Mouse (Mus musculus) kidney, adult 2 months (tissue): ENCODE results near the gene Tdpoz4. TPM values are rescaled to one million over a fixed set of nuclear protein-coding genes. Genes with fewer than 3 reads are reported as not detected.
"Not testable (repeated sequence)": the region's sequence is repeated elsewhere in the genome, so short reads cannot be mapped to it uniquely, and the experiment has no call there.

Experiments
- DNase-seq: peaks from one replicate; pipeline ENCODE4 v3.0.0; 2021
- H3K27ac ChIP-seq: fragments of 200-500 bp; 2 replicates; pipeline ENCODE4 v1.5.1; 2012; ENCODE audit warnings: low read depth, low read length, control low read depth, inconsistent platforms; ENCODE audit not compliant: insufficient read depth
- H3K27me3 ChIP-seq: fragments of 200-500 bp; replicated peaks from 2 replicates; pipeline ENCODE4 v1.6.1; 2012; ENCODE audit warnings: mild to moderate bottlenecking, moderate library complexity, low read length, inconsistent platforms; ENCODE audit not compliant: control insufficient read depth, insufficient read depth
- H3K36me3 ChIP-seq: fragments of 200-500 bp; 2 replicates; pipeline ENCODE4 v1.6.1; 2012; ENCODE audit warnings: mild to moderate bottlenecking, moderate library complexity, low read length, inconsistent platforms; ENCODE audit not compliant: control insufficient read depth, insufficient read depth
- H3K4me1 ChIP-seq: fragments of 200-500 bp; 2 replicates; pipeline ENCODE4 v1.6.1; 2011; ENCODE audit warnings: low read length; ENCODE audit not compliant: control insufficient read depth, insufficient read depth
- H3K4me3 ChIP-seq: fragments of 200-500 bp; 2 replicates; pipeline ENCODE4 v1.5.1; 2011; ENCODE audit warnings: mild to moderate bottlenecking, low read depth, low read length, control low read depth; ENCODE audit not compliant: insufficient read depth
- WGBS: fragments of 180-500 bp; shearing (Covaris S2); methylation state at CpG from one replicate; pipeline ENCODE4 v1.1.7; 2018; 5-methylcytosine and 5-hydroxymethylcytosine counted together
- polyA plus RNA-seq: library from polyadenylated mRNA; depleted of rRNA; stranded (reverse); fragments of >200 nt; gene quantifications from 2 replicates; pipeline ENCODE4 v1.2.3, GENCODE M21; 2012; rRNA removed

Gene Tdpoz4
- not detected in 2 replicates for polyA plus RNA-seq

DNA sequence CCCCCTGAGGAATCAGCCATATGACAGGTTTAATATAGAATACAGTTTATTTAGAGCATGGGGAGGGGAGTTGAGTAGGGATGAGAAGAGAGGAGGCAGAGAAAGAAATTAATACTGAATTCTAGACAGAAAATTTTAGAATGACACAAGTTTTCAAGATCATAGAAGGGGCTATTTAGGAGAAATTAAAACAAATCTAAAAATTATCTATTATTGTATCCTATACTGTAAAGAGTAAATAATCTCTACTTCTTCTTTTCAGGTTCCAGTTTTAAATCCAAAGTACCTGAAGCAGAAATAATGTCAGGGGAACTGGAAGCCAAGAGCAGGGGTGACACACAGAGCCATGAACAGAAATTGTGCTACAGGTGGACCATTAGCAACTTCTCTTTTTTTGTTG lies at the start of gene Tdpoz4:
Gene Tdpoz4, plus strand, starts transcription at position 301 of the 400 bp plus-strand sequence.
- not testable (repeated sequence) for H3K27ac ChIP-seq, H3K36me3 ChIP-seq, H3K4me1 ChIP-seq, H3K27me3 ChIP-seq, H3K4me3 ChIP-seq, DNase-seq

DNA sequence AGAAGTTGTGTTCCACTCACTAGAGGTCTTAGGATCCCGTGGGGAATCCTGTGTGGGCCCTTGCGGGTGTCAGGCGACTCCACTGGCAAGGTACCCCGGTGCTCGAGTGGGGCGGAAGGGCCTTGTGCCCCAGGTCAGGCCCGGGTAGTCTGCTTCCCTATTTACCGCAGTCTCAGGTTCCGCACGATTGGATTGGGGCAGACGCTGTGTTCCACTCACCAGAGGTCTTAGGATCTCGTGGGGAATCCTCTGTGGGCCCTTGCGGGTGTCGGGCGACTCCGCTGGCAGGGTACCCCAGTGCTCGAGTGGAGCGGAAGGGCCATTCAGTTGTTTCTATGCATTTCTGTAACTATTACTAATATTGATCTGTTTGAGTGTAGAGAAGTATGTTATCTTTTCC lies 42.2 kb upstream of the Tdpoz4 start:
- 90% methylated on average over 18 of the region's 18 CpGs for WGBS
- H3K36me3 ChIP-seq, H3K4me1 ChIP-seq, H3K27ac ChIP-seq, H3K27me3 ChIP-seq, H3K4me3 ChIP-seq, DNase-seq: not testable (repeated sequence)

DNA sequence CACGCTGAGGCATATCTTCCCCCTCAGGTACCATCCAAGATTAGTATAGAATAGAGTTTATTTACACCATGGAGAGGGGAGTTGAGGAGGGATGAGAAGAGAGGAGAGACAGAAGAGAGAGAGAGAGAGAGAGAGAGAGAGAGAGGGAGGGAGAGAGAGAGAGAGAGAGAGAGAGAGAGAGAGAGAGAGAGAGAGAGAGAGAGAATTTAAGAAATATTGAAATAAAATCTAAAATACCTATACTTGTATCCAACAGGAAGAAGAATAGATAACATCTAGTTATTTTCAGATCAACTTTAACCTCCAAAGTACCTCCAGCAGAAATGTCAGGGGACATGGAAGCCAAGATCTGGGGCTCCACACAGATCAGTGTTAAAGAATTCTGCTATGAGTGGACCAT lies 23.5 kb upstream of the Tdpoz4 start, which contains the start of gene Gm5773:
Gene Gm5773, plus strand, starts transcription at position 301 of the 400 bp plus-strand sequence.
- H3K27ac ChIP-seq, H3K4me1 ChIP-seq, H3K4me3 ChIP-seq, H3K27me3 ChIP-seq, H3K36me3 ChIP-seq, DNase-seq: not testable (repeated sequence)
- 81% methylated on average over 1 of the region's 1 CpGs for WGBS

DNA sequence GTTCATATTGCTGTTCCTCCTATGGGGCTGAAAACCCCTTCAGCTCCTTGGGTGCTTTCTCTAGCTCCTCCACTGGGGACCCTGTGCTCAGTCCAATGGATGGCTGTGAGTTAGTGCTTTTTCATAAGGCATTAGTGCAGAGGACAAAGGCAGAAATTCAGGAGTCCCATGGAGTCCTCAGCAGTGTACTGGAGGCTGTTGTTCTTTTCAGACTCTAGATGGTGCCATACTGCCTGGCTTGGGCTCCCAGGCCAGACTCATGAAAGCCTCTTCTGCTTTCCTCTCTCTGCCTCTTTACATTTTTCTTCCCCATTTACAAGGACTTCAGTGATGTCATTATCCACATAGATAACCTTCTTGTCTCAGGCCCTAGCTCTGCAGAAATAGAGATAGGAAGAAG lies 17.1 kb downstream of the Tdpoz4 start:
- not testable (repeated sequence) for H3K27ac ChIP-seq, H3K4me3 ChIP-seq, H3K27me3 ChIP-seq, H3K4me1 ChIP-seq, H3K36me3 ChIP-seq
- DNase-seq: peak; percentile 15

DNA sequence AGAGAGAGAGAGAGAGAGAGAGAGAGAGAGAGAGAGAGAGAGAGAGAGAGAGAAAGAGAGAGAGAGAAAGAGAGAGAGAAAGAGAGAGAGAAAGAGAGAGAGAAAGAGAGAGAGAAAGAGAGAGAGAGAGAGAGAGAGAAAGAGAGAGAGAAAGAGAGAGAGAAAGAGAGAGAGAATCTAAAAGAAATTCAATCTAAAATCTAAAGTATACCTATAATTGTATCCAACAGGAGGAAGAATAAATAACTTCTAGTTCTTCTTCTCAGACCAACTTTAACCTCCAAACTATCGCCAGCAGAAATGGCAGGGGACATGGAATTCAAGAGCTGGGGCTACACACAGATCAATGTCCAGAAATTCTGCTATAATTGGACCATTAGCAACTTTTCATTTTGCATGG lies 29.5 kb downstream of the Tdpoz4 start, which contains the start of gene Tdpoz3:
Gene Tdpoz3, plus strand, starts transcription at position 301 of the 400 bp plus-strand sequence.
- not testable (repeated sequence) for DNase-seq, H3K27me3 ChIP-seq, H3K36me3 ChIP-seq, H3K27ac ChIP-seq, H3K4me1 ChIP-seq, H3K4me3 ChIP-seq
- 84% methylated on average over 1 of the region's 1 CpGs for WGBS

Other genes starting within 250 kb of the Tdpoz4 start
- gene S100a10, start 241.3 kb upstream of the Tdpoz4 start, polyA plus RNA-seq: 83.6 and 104 TPM in 2 replicates
- not detected in 2 replicates for gene Tdpoz2, start 143.7 kb upstream of the Tdpoz4 start, polyA plus RNA-seq
- not detected in 2 replicates for gene Tdpoz1, start 120.1 kb upstream of the Tdpoz4 start, polyA plus RNA-seq
- gene Gm37596, start 103.3 kb upstream of the Tdpoz4 start, polyA plus RNA-seq: not detected in 2 replicates
- gene Gm5773, start 23.4 kb upstream of the Tdpoz4 start, polyA plus RNA-seq: not detected in 2 replicates
- not detected in 2 replicates for gene Tdpoz3, start 29.6 kb downstream of the Tdpoz4 start, polyA plus RNA-seq
- gene Gm9117, start 147.1 kb downstream of the Tdpoz4 start, polyA plus RNA-seq: not detected in 2 replicates
- gene Tdpoz5, start 164.9 kb downstream of the Tdpoz4 start, polyA plus RNA-seq: not detected in 2 replicates